Mouse (Mus musculus) testis, adult 2 months (tissue): ENCODE results near the gene Rab13. TPM values are rescaled to one million over a fixed set of nuclear protein-coding genes. Genes with fewer than 3 reads are reported as not detected.
A peak's percentile ranks its signal among the peaks of the same experiment; 100 is the strongest.

Experiments
- H3K27ac ChIP-seq: fragments of 200-500 bp; 2 replicates; pipeline ENCODE4 v1.5.1; 2012; ENCODE audit warnings: low read depth, low read length; ENCODE audit not compliant: control insufficient read depth, insufficient read depth
- H3K27me3 ChIP-seq: fragments of 200-500 bp; 2 replicates; pipeline ENCODE4 v1.6.1; 2012; ENCODE audit warnings: mild to moderate bottlenecking, low read length, moderate library complexity; ENCODE audit not compliant: control insufficient read depth, insufficient read depth
- H3K36me3 ChIP-seq: fragments of 200-500 bp; 2 replicates; pipeline ENCODE4 v1.6.1; 2012; ENCODE audit warnings: mild to moderate bottlenecking, low read length; ENCODE audit not compliant: control insufficient read depth, insufficient read depth
- H3K4me1 ChIP-seq: fragments of 200-500 bp; 2 replicates; pipeline ENCODE4 v1.6.1; 2012; ENCODE audit warnings: low read length; ENCODE audit not compliant: control insufficient read depth, insufficient read depth
- H3K4me3 ChIP-seq: fragments of 200-500 bp; 2 replicates; pipeline ENCODE4 v1.5.1; 2012; ENCODE audit warnings: low read depth, mild to moderate bottlenecking, low read length, moderate library complexity, mixed read lengths; ENCODE audit not compliant: control insufficient read depth
- CTCF ChIP-seq: fragments of 200-500 bp; IDR thresholded peaks from 2 replicates; pipeline ENCODE4 v1.5.1; 2012; ENCODE audit warnings: low read depth, mild to moderate bottlenecking, inconsistent platforms, low read length, moderate library complexity; ENCODE audit not compliant: control insufficient read depth, insufficient read depth, insufficient replicate concordance
- POLR2A ChIP-seq: fragments of 200-500 bp; IDR thresholded peaks from 2 replicates; pipeline ENCODE4 v1.6.1; 2012; ENCODE audit warnings: low read depth, mild to moderate bottlenecking, inconsistent platforms, low read length, moderate library complexity; ENCODE audit not compliant: control insufficient read depth
- polyA plus RNA-seq: library from polyadenylated mRNA; depleted of rRNA; stranded (reverse); fragments of >200 nt; gene quantifications from 2 replicates; pipeline ENCODE4 v1.2.3, GENCODE M21; 2012

Rab13 gene
- polyA plus RNA-seq, 1 experiment: 5.9 TPM

DNA sequence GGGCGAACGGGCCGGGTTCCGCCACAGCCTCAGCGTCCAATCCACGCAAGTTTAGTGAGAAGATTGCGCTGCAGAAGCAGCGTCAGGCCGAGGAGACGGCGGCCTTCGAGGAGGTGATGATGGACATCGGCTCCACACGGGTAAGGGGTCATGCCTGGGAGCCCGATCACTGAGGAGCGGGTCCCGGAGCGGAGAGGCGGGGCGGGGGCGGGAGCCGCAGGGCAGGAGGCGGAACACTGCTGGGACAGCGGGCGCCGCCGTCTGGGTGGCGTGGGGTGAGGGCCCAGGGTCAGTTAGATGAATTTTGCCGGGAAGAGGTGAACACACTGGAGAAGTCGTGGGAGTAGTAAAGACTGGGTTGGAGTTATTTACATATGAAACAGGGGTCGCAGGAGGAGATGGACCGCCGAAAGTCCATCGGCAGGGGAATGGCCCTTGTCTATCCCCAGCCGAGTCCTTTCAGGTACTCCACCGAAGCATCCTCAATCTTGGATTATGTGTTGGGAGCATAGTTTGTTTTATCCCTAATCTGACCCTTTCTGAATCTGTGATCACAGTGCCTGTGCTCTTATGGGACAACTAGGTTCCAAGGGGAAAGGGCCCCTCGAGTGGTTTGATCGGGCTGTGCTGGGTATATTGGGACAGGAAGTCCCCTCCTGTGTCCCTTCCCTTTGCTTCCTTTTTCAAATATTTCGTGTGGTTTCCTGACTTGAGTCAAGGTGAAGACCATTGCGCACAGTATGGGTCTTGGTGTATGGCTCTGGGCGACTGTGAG, 41.1 kb downstream of the Rab13 start:
- H3K36me3 ChIP-seq: peaks cover 3% of the 10 kb centered on the region
- peak overlapping the region; percentile 100 for H3K4me3 ChIP-seq
- peak overlapping the region; percentile 96 for H3K27ac ChIP-seq
- H3K27me3 ChIP-seq: no peaks in the 10 kb centered on the region
- TF ChIP-seq POLR2A: no peak
- no peak for TF ChIP-seq CTCF
- H3K4me1 ChIP-seq: peaks cover 7% of the 10 kb centered on the region

DNA sequence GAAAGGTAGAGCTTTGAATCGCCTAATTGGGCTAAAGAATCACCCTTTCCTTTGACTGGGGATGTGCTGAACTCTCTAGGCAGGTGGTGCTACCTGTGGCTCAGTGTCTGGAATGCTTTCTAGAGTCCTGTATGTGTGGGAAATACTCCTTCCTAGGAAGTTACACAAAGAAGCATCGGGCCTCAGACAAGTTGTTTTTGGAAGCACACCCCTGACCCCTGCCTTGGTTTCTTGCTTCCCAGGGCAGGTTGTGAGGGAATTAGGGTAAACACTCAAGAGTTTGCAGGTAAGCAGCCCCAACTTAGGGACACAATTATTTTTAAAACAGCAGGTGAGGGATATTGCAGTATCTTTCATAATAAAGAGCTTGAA, 41.7 kb downstream of the Rab13 start:
- Histone ChIP-seq H3K27ac (no peak overlapping the region), H3K36me3 (peaks cover 3% of the 10 kb centered on the region)

DNA sequence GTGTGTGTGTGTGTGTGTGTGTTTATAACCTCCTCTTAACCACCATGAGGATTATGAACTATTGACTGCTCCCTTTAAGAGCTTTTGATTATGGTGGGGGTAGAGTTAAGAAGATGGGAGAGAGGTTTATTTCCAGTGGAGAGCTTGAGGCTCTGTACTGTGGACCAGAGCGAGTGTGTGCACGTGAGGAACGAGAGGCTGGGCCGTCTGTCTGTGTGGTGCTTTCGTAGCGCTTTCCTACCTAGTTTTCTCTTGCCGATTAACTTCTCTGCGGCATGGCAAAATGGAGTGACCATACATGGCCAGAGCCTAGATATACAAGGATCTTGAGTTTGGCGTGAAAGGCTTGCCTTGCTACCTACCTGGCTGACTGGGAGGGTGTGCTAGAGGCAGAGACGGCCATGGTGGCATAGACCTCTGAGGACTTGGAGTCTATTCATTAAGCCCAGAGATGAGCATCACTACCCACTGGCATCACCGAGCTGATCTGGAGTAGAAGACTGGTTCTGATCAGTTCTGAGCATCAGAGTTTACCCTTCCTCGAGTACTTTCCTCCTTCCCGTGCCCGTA, 42.4 kb downstream of the Rab13 start:
- peaks cover 7% of the 10 kb centered on the region for H3K4me1 ChIP-seq
- TF ChIP-seq POLR2A (no peak), CTCF (no peak)
- no peaks in the 10 kb centered on the region for H3K27me3 ChIP-seq
- no peak overlapping the region for H3K27ac ChIP-seq
- peak overlapping the region; percentile 15; the same call in 1 of the 2 replicates for H3K4me3 ChIP-seq
- peaks cover 3% of the 10 kb centered on the region for H3K36me3 ChIP-seq

More for the DNA sequence above, 41.7 kb downstream of the Rab13 start:
- Histone ChIP-seq H3K27me3 (no peaks in the 10 kb centered on the region), H3K4me3 (peak overlapping the region; percentile 100), H3K4me1 (peaks cover 7% of the 10 kb centered on the region)
- TF ChIP-seq CTCF: no peak
- TF ChIP-seq POLR2A: no peak

DNA sequence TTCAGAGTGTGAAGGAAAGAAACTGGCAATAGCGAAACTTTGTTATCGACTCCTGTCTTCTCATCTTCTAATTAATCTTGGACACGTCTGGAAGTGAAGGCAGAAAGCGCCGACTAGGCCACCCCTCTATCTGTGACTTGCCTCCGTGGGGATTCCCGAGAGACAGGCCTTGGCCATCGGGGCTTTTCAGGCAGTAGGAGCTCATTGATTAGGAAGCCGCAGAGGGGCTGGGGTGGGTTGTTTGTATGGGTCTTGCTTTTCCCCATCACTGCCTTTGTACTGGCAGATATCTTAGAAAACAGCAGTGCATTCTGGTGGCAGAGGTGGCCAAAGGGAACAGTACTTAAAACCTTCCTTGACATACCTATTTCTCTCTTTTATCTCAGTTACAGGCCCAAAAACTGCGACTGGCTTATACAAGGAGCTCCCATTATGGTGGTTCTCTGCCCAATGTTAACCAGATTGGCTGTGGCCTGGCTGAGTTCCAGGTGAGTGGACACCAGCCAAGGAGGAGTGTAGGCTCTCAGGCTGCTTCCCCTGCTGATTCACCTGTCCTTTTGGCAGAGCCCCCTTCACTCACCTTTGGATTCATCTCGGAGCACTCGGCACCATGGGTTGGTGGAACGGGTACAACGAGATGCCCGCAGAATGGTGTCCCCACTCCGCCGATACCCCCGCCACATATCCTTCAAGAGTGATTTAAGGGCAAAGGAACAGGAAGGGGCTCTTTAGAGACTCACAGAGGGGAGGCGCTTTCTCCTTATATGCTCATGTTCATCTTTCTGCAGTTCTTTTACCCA, 43.4 kb downstream of the Rab13 start:
- TF ChIP-seq POLR2A: no peak
- no peak for TF ChIP-seq CTCF

DNA sequence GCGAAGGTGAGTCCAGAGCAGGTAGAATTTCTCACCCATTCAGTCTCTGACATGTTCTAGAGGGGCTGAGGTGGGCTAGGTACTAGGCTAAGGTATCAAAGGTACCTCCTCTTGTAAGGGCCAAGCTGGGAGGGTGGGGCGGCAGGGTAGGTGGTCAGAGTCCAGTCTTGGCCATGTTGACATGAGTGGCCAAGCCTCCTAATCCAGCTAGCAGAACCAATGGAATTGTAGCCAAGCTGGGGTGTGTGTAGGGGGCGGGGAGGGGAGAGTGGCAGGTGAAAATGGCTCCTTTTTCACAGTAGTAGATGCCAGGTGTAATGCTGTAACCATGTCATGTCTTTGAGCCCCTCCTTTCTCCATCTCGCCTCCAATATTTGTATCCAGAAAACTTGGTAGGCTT, 45.0 kb downstream of the Rab13 start:
- Histone ChIP-seq H3K36me3 (peaks cover 3% of the 10 kb centered on the region), H3K27me3 (no peaks in the 10 kb centered on the region), H3K4me3 (no peak overlapping the region), H3K4me1 (peaks cover 7% of the 10 kb centered on the region), H3K27ac (no peak overlapping the region)
- TF ChIP-seq POLR2A (no peak), CTCF (no peak)

More for the DNA sequence above, 43.4 kb downstream of the Rab13 start:
- H3K36me3 ChIP-seq: peaks cover 3% of the 10 kb centered on the region
- H3K4me3 ChIP-seq: no peak overlapping the region
- peaks cover 7% of the 10 kb centered on the region for H3K4me1 ChIP-seq
- no peaks in the 10 kb centered on the region for H3K27me3 ChIP-seq
- no peak overlapping the region for H3K27ac ChIP-seq

DNA sequence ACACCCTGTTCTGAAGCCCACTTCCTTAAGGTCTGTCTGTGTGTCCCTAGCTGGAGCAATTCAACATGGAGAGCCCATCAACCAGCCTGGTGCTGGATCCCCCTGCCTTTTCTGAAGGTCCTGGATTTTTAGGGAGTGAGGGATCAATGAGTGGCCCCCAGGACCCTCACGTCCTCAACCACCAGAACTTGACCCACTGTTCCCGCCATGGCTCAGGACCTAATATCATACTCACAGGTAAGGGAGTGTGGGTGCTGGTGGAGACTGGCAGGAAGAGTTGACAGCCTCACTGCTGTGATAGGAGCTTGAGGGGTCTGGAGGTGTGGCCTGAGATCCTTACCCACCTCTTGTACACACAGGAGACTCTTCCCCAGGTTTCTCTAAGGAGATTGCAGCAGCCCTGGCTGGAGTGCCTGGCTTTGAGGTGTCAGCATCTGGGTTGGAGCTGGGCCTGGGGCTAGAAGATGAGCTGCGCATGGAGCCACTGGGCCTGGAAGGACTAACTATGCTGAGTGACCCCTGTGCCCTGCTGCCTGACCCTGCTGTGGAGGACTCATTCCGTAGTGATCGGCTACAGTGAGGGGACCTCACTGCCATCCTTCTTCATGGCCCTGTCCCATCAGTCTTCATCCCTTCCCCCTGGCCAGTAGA, 49.8 kb downstream of the Rab13 start:
- TF ChIP-seq CTCF: no peak
- no peaks in the 10 kb centered on the region for H3K27me3 ChIP-seq
- peaks cover 15% of the 10 kb centered on the region for H3K4me1 ChIP-seq
- no peak overlapping the region for H3K4me3 ChIP-seq
- no peak overlapping the region for H3K27ac ChIP-seq
- H3K36me3 ChIP-seq: peaks cover 3% of the 10 kb centered on the region

DNA sequence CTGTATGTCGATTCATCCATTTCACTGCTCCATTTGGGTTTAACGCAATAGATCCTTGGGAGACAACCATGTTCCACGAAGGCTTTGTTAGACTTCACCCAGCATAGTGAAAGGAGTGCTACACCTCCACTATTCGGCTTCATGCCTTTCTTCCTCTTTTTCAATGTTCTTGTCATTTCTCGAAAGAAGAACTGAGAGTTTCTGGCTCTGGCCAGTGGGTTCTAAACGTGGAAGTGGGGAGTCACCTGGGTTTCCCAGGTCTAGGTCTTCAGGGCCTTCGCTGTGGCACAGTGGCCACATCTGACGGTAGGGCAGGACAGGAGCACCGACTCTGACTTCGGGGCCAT, 51.2 kb downstream of the Rab13 start:
- H3K4me3 ChIP-seq: peak overlapping the region; percentile 95
- H3K27ac ChIP-seq: peak overlapping the region; percentile 68; the same call in 1 of the 2 replicates
- peaks cover under 1% of the 10 kb centered on the region; the same call in 1 of the 2 replicates for H3K36me3 ChIP-seq
- TF ChIP-seq POLR2A (no peak), CTCF (no peak)
- peaks cover 16% of the 10 kb centered on the region for H3K4me1 ChIP-seq
- no peaks in the 10 kb centered on the region for H3K27me3 ChIP-seq
